Mouse (Mus musculus) liver, adult (tissue): Measurements from ENCODE around the gene Pam.

Experiments
- GATA4 ChIP-seq: IDR thresholded peaks from 2 replicates; pipeline ENCODE4 v1.6.1; 2014; ENCODE audit warnings: mild to moderate bottlenecking, low read length; ENCODE audit not compliant: insufficient replicate concordance

Gene Pam

DNA sequence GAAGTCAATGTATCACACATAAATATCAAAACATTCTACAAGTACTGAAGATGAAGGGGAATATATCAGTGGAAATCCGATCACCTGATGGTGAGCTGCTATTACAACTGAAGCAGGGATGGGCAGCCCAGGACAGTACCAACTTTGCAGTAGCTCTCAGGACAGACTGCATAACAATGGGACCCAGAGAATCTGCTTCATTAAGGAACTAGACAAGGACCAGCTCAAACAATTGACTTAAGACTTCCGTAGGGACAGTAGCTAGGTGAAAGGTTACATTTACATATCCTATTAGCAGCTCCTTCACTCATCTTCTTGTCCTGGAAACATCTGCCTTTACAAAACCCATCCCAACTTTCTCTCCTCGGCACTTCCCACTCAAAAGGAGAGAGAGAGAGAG lies 9.0 kb downstream of the Pam start:
- TF ChIP-seq GATA4, result no peak

DNA sequence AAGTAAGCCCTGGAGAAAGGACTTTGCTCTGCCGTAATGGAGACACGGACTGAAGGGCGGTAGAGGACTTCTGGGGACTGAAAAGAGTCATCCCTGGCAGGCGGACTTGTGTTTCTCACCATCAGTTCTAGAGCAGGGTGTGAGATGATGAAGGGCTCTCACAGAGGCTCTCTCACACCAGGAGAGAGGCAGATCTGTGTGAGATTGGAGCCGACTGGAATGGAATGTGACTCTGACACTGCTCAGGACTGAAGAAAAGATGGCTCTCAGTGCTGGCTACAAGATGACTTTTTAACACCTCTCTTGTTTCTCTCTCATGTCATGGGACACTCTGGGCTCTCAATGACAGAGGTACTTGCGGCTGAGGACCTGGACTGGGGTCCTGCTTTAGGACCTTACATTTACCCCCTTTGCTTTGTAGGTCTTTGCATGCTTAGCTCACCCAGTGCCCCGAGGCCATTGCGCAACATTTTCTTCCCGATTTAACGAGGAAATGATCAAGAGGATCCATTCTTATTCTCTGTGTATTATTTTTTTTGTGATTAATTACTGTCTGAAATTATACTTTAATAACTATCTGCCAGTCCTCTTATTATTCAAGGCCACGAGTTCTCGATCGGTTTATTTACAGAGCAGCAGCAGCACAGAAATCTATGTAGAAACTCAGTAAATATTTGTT lies 10.7 kb downstream of the Pam start:
- TF ChIP-seq GATA4, result no peak

DNA sequence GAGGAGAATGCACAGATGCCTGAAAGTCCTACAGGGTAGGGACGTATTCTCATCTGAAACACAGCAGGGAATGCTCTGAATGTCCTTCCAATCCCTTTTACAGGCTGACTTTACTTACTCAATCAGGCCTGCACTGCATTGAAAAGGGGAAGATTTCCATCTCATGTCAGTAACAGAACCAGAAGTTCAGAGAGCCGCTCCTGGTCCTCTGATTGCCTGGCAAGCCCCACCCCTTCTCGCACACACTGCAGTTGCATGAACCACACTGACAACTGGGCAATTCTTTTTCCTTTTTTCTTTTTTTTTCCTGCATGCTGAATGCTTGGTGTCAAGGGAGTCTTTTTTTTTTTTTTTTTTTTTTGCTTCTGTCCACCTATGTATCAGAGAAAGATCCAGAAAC lies 11.9 kb downstream of the Pam start:
- TF ChIP-seq GATA4, result no peak

DNA sequence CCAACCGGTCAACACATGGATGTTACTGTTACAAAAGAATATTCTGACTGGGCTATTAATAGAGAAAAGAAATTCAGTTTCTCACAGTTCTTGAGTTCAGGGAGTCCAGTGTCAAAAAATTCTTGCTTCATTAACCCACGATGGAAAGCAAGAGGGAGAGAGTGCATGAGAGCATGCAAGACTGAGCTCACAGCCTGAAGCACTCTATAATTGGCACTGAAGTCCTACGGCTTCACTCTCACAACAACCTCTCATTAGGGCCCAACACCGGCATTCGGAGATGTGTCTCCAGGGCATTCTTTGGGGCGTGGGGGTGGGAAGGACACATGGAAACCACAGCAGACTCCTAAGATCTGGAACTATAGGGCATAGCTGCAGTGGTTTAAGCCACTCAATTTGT lies 12.5 kb downstream of the Pam start:
- TF ChIP-seq GATA4, result no peak

DNA sequence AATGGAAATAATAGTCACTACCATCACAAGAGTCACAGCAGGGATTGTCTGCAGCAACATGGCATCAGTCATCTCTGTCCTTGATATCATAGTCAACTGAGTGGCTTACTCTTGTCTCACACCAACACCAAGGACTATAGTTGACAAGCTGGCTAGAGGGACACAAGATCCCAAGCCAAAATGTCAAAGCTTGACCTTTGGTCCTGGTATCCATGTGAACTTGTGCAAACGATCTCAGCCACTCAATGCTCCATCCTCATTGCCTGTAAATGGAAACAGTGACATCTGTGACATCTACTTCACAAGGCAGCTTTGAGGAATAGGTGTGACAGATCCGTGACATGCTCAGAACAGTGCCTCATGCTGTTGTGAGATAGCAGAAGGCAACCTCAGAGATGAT lies 15.0 kb downstream of the Pam start:
- TF ChIP-seq GATA4, result no peak

DNA sequence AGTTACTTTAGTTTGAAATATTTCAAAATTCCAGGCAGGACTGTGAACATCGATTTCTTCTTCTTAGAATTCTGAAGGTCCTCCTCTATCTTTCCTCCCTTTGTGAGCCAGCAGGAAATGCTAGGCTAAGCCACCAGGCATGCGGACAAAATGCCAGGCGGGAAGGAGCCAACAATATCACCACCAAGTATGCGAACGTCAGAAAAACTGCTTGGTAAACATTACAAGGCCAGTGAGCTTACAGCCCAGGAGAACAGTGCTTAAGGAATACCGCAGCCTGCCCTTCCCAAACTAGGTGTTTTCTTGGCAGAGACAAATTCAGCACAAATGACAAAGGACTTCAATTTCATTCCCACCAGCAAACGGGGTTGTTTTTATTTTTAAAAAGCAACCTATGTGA lies 15.8 kb downstream of the Pam start:
- TF ChIP-seq GATA4, result no peak

DNA sequence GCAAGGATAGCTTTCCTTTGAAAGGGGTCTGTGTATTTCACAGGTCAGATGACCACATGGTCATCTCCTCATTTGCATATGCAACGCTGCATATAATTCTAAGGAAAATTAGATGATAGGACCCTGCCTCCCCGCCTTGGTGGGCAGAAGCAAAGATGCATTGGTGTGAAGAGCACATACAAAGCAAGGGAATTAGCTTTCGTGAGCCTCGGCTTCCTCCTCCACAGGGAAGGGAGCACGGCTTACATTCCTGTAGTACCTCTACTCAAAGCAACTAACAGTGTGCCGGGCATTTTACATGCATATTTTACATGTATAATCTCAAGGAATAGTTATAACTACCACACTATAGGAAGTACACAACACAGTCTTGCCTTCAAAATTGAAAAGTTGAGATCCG lies 16.7 kb downstream of the Pam start:
- TF ChIP-seq GATA4, result no peak

DNA sequence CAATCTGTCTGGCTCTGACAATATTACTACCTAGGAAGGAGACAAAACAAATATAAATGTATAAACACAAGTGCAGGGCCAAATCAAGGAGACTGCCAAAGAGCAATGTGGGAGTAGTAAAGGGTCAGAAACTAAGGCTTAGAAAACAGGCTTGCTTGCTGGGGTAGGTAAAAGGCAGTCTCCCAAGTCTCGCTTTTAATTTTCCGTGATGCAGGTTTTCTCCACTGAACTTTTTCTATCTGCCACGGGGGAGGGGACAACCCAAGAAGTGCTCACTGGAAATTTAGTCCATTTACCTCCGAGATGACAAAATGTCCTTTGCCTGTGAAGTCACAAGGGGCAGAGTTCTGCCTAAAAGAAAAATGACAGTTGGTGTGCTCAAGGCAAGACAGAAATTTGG lies 21.6 kb downstream of the Pam start:
- TF ChIP-seq GATA4, result no peak

DNA sequence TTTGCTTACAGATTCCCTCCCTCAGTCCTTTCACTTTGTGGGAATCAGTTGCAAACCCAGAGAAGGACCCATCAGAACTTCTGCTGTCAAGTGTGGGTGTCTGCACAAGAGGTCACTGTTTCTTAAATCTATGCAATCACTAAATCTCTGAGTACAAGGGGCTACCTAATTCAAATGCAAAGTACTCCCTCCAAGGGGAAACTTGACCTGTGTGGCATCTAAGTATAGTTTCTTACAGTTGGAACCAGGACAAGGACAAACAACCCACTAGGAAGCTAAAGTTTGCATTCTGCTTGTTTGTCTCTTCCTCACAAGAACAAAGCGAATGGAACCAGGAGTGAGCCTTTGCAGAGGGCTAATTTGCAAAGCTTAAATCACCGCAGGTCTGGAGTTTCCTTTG lies 22.3 kb downstream of the Pam start:
- TF ChIP-seq GATA4, result no peak

DNA sequence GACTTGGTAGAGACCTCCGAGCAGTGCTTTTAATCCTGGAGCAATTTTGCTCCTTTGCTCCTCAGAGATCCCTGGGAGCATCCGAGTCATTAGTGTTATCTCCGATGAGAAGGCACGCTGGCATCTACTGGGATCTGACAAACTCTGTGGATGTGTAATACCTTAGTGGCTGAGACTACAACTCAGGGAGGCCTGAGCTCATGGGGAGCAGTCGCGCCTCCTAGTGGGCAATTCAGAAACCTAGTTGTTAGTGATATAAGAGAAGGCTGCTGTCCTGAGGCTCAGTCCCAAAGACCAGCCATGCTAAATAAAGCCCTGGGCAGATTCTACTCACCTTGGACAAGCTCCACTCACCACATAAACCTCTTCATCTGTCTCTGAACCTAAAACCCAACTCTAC lies 23.4 kb downstream of the Pam start:
- TF ChIP-seq GATA4, result no peak

DNA sequence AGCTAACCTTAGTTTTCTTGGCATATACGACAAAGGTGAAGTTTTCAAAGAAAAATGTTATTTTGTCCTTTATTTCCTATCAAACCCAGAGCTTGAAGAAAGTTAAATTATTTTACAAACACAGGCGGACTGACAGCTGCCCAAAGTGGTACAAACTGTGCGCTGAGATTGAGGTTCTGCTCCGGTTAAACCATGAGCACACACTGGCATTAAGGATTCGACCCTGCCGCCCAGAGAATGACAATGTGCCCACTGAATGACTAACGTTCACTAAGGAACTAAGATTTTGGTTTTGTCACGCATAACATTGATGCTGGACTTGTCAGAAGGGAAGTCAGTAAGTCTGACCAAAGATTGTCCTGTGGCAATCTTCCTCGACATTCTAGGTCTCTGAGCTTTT lies 24.0 kb downstream of the Pam start:
- no peak for TF ChIP-seq GATA4

DNA sequence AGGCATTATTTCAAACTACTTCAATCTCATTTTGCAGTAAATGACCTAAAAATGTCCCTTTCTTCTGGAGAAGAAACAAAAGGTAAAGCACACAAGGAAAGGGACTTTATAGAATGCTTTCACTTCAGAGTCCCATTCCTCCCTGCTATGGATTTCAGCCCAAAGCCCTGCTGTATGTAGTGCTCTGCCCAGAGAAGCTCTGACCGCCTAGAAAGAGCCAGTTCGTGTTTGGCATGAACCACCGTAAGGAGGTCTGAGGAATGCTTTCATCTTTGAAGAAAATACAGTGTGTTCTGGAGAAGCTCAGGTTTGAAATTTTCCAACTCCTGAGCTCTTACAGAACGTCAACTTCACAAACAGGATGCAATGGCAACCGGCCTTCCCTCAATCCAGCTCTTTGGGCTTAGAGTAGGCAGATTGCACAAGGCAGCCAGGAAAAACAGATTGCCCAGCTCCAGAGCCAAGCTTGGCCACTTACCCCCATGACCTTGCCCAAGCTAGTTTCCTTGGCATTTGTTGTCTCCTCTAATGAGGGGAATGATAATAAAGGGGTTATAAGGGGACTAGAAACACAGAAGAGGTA lies 24.6 kb downstream of the Pam start:
- TF ChIP-seq GATA4, result no peak

DNA sequence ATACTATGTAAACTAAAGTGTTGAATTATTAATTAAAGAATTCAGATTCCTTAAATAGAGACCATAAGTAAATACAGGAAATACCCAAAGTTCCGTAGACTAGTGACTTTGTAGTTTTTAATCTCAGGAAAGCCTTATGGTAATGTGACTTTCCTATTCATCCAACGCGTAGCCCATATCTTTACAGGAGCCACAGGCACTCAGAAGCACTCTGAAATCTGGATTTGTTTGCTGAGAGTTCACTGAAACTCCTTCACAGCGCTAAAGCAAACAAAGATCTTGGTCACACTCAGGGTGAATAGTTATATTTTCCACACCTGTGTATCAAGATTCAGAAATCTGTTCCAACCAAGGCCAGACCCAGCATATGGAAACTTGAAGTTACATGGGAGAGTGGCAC lies 27.3 kb downstream of the Pam start:
- TF ChIP-seq GATA4, result no peak

DNA sequence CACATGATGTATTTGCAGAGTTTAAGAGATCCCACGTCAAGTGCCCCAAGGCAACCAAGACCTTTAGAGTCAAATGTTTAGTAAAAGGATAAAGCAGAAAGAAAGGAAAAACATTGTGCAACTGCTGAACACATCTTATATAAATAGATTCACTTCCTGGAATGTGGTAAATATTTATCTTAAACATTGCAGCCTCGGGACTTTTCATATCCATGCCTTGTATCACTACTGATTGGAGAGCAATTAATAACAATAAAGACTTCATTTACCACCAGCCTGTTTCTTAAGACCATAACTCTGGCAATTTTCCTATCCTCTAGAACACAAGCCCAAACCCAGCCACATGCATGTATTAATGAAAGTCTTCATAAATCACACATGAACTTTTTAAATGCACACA lies 33.4 kb downstream of the Pam start:
- no peak for TF ChIP-seq GATA4

DNA sequence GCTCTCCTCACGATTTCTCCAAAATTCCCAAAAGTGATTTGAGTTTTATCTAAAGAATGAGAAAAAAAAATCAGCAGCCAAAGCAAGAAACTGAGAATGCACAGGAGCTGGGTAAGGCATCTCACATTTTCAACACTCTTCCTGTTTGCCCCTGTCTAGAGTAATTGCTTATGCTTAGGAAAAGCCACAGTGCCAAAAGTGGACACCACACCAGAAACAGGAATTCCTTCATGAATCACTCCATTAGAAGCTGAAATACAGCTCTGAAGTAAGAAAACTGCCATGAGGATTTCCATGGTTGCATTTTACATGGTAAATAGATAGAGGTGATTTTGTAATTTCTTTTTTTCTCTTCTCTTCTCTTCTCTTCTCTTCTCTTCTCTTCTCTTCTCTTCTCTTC lies 36.0 kb downstream of the Pam start:
- TF ChIP-seq GATA4, result no peak

DNA sequence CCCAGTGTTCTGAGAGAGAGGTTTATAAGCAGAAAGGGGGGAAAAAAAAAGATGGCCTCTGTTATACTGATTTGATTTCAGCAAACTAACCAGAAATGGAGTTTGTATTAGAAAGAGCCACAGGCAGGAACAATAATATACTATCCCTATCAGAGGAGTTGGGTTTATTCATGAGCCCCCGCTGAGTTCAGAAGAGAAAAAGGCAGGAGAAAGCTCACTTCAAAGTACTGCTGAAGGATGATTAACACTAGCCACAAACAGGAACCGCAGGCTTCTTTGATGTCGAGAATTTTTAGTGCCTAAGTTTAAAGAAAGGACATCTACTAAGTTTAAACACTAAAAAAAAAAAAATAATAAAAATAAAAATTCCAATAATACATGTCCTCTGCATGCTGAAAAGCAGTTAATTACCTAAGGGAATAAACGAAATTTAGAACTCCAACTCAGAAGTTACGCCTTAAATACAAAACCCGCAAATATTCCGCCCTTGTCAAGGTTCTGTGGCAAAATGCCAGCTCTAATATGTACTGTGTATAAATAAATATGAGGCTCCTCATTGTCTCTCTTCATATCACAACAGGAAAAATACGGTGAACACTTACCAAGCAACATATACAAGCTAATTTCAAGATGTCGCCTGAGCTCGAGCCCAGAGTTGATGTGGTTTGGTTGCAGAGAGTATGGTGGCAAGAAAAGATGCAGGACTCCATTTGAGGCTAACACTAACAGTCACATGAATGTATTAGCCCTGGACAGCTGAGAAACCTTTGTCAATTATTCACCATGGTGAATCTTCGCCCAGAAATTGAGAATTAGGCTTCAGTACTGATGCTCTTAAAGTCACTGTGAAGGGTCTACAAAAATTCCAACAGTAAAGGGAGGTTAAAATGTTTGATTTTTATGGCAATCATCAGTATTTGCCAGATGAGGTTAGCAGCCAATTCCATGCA lies 38.2 kb downstream of the Pam start:
- TF ChIP-seq GATA4, result no peak
